ENCODE assay signal across 8 mouse cellular contexts in the genomic region with DNA sequence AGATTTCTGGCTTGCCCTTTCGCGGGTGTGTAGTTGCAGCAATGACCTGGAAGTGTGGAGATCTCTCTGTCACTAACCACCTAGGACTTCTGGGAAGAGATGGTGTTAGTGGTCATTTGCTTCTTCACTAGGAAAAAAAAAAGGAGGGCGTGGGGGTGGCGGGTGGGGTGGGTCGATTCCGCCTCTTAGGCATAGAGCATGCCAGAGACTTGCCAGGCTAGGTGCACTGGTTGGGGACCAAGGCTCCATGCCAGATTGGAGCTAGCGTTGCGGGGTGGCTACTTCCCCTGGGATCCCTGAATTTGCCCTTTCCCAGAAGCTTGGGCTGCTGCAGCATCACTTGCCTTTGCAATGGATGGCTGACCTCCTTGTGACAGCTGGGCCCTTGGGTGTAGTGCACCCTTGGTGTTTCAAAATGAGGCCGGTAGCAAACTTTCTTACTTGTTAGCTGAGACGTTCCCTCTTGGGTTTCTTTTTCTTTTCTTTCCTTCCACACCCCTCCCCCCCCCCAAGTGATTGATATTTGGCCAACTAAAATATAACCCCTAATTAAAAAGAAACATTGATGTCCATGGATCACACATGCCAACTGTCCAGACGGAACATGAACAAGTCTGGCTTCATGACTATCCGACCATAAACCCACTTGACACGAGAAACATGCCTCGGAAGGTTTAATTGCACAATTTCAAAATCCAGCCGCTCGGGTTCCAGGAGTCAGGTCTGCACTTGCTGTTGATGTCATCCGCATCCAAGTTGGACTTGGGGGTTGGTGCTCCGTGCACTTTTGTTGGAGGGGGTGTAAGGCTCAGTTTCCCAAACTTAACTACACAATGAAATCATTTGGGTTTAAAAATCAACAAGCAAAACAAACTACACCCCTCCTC. TPM values are rescaled to one million over a fixed set of nuclear protein-coding genes. Genes with fewer than 3 reads are reported as not detected.
DNase-seq lines count a peak whose midpoint lies in the region; ATAC-seq and TF ChIP-seq lines count a peak whose summit lies in the region.

No protein-coding gene starts in this region.

- peaks cover 12% of the 10 kb centered on the region for H3K4me1 ChIP-seq in liver, adult 2 months (ENCODE audit: control insufficient read depth, insufficient read depth, low read length)
- H3K4me1 ChIP-seq in forebrain, embryonic 12.5 days = peaks cover 15% of the 10 kb centered on the region; the same call in 1 of the 2 replicates
- H3K4me1 ChIP-seq in kidney, postnatal 0 days (replicated peaks; ENCODE audit: insufficient read depth, low read length) = no peaks in the 10 kb centered on the region; the same call in 1 of the 2 replicates
- H3K4me1 ChIP-seq in midbrain, embryonic 15.5 days = peaks cover 17% of the 10 kb centered on the region

- DNase-seq in liver, adult 2 months (ENCODE audit: extremely low read depth, low read depth, low spot score) = peak; percentile 76
- no peak for DNase-seq in liver
- peak; percentile 57 for DNase-seq in kidney, postnatal 0 days (ENCODE audit: low spot score)
- DNase-seq in embryo, embryonic 10 days (ENCODE audit: low spot score) = no peak
- no peak for DNase-seq in adipocyte (ENCODE audit: low spot score)
- no peak for DNase-seq in ovary, postnatal 14 days (ENCODE audit: low spot score)

- H3K79me2 ChIP-seq in liver, adult 2 months (ENCODE audit: control insufficient read depth, insufficient read depth, low read length) = peaks cover 35% of the 10 kb centered on the region

- peak overlapping the region; percentile 99 for H3K9ac ChIP-seq in liver, adult 2 months (ENCODE audit: low read depth, low read length)
- no peak overlapping the region for H3K9ac ChIP-seq in forebrain, embryonic 12.5 days
- 0 out of 2 replicates have a peak overlapping the region, but pooled peaks have one; percentile 59 for H3K9ac ChIP-seq in kidney, postnatal 0 days (ENCODE audit: low read depth, low read length)
- H3K9ac ChIP-seq in midbrain, embryonic 15.5 days = 0 out of 2 replicates have a peak overlapping the region, but pooled peaks have one; percentile 48

- H3K27ac ChIP-seq in liver, adult 2 months (replicated peaks; ENCODE audit: insufficient read depth, low read depth, low read length) = peak overlapping the region; percentile 99
- no peak overlapping the region for H3K27ac ChIP-seq in forebrain, embryonic 12.5 days
- no peak overlapping the region for H3K27ac ChIP-seq in kidney, postnatal 0 days
- H3K27ac ChIP-seq in midbrain, embryonic 15.5 days = no peak overlapping the region

- H3K36me3 ChIP-seq in liver, adult 2 months (ENCODE audit: control insufficient read depth, insufficient read depth, low read length) = peaks cover 38% of the 10 kb centered on the region
- H3K36me3 ChIP-seq in forebrain, embryonic 12.5 days (replicated peaks) = no peaks in the 10 kb centered on the region
- no peaks in the 10 kb centered on the region for H3K36me3 ChIP-seq in kidney, postnatal 0 days (ENCODE audit: insufficient read depth, low read length)
- no peaks in the 10 kb centered on the region for H3K36me3 ChIP-seq in midbrain, embryonic 15.5 days (replicated peaks)

- no peak for TF ChIP-seq POLR2A in liver, adult 2 months (IDR thresholded peaks at IDR 0.05; ENCODE audit: extremely low read depth, insufficient read depth, low read length)

- H3K4me2 ChIP-seq in forebrain, embryonic 12.5 days = peak overlapping the region; percentile 95
- peak overlapping the region; percentile 96 for H3K4me2 ChIP-seq in kidney, postnatal 0 days (ENCODE audit: low read length)
- H3K4me2 ChIP-seq in midbrain, embryonic 15.5 days = peak overlapping the region; percentile 99

- ATAC-seq in forebrain, embryonic 12.5 days (ENCODE audit: low FRiP score) = no peak
- no peak for ATAC-seq in kidney, postnatal 0 days (replicated peaks; ENCODE audit: low FRiP score, low read depth)
- ATAC-seq in midbrain, embryonic 15.5 days (replicated peaks) = no peak

- 12% methylated on average over 18 of the region's 18 CpGs for WGBS in liver, adult 2 months
- WGBS in forebrain, embryonic 12.5 days = 40% methylated on average over 18 of the region's 18 CpGs
- 18% methylated on average over 18 of the region's 18 CpGs for WGBS in kidney, postnatal 0 days
- 38% methylated on average over 18 of the region's 18 CpGs for WGBS in midbrain, embryonic 15.5 days

- no peaks in the 10 kb centered on the region for H3K27me3 ChIP-seq in liver, adult 2 months (ENCODE audit: control insufficient read depth, insufficient read depth, low read length)
- peaks cover 44% of the 10 kb centered on the region for H3K27me3 ChIP-seq in forebrain, embryonic 12.5 days
- H3K27me3 ChIP-seq in kidney, postnatal 0 days (ENCODE audit: insufficient read depth, low read length) = no peaks in the 10 kb centered on the region
- H3K27me3 ChIP-seq in midbrain, embryonic 15.5 days (replicated peaks) = peaks cover 31% of the 10 kb centered on the region

- no peak for TF ChIP-seq CTCF in liver, adult 2 months (IDR thresholded peaks at IDR 0.05; ENCODE audit: low read depth, low read length)
- TF ChIP-seq CTCF in kidney, postnatal 0 days (IDR thresholded peaks at IDR 0.05; ENCODE audit: low read depth) = no peak

- no peaks in the 10 kb centered on the region for H3K9me3 ChIP-seq in forebrain, embryonic 12.5 days
- no peaks in the 10 kb centered on the region for H3K9me3 ChIP-seq in kidney, postnatal 0 days (replicated peaks; ENCODE audit: low read length)
- no peaks in the 10 kb centered on the region for H3K9me3 ChIP-seq in midbrain, embryonic 15.5 days

- H3K4me3 ChIP-seq in liver, adult 2 months (ENCODE audit: insufficient read depth, low read depth, low read length) = peak overlapping the region; percentile 94
- peak overlapping the region; percentile 49 for H3K4me3 ChIP-seq in forebrain, embryonic 12.5 days (replicated peaks)
- H3K4me3 ChIP-seq in kidney, postnatal 0 days (replicated peaks; ENCODE audit: low read depth, low read length) = peak overlapping the region; percentile 70
- peak overlapping the region; percentile 61 for H3K4me3 ChIP-seq in midbrain, embryonic 15.5 days

RNA-seq across cellular contexts. Expression of a gene that starts 1.4 kb away (rescaled TPM):
- total RNA-seq in liver, adult 2 months (2014; rRNA removed) = 193 and 198 TPM in 2 replicates
- 117 and 215 TPM in 2 replicates for polyA plus RNA-seq in liver, adult 2 months (2012; rRNA removed)
- polyA plus RNA-seq in forebrain, embryonic 12.5 days (2016; fragmentation: Nextera tagmentation; extraction: Ambion mirVana) = 3.5 and 4.7 TPM in 2 replicates
- 4.1 and 4.6 TPM in 2 replicates for polyA plus RNA-seq in kidney, postnatal 0 days (2015; fragmentation: Nextera tagmentation; extraction: Ambion mirVana)
- 4.3 and 5.7 TPM in 2 replicates for polyA plus RNA-seq in midbrain, embryonic 15.5 days (2015; fragmentation: Nextera tagmentation; extraction: Ambion mirVana)

Comparison
In these comparisons a context has a peak if more than half of its experiments do, and no peak if none do; other contexts are left out.
1. DNase-seq: peak in liver, adult 2 months (single experiment) and kidney, postnatal 0 days (single experiment); none in liver (single experiment), embryo, embryonic 10 days (single experiment), adipocyte (single experiment) and ovary, postnatal 14 days (single experiment).
2. RNA of a gene that starts 1.4 kb away (polyA plus RNA-seq): 117 to 215 TPM in liver, adult 2 months; 3.5 to 4.7 TPM in forebrain, embryonic 12.5 days, 4.1 to 4.6 TPM in kidney, postnatal 0 days and 4.3 to 5.7 TPM in midbrain, embryonic 15.5 days; every median in the first group is over 10 times any median in the second.
3. Peak in every context shown above with its lines, with median percentiles within 50 percentile points of each other: H3K4me3 ChIP-seq and H3K4me2 ChIP-seq.